Mouse (Mus musculus): Measurements from ENCODE around the gene Csrnp1.

DNA sequence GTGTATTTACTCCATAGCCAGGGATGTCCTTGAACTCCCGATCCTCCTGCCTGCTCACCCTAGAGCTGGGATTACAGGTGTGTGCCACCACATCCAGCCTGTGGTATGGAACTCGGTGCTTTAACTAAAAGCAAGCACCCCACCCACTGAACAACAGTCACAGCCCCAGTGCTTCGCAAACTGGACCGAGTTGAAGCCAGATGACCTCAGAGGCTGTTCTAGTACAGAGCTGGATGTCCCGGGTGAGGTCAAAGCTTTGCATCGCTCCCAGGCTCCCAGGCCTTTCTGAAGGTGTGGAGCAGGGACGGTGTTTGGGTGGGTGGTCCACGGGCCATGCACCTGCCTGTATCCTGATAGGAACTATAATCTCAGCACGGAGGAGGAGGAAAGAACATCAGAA lies 33.1 kb downstream of the Csrnp1 start:
- TF ChIP-seq CTCF (IDR thresholded peaks at IDR 0.05; ENCODE audit: insufficient read depth, low read depth, low read length) = no peak
- TF ChIP-seq POLR2A (IDR thresholded peaks at IDR 0.05; ENCODE audit: insufficient read depth, low read depth, low read length) = no peak
